Mouse (Mus musculus) small intestine, adult 2 months (tissue): ENCODE data around the gene Slf2.

ENCODE experiments used
- CTCF ChIP-seq: fragments of 200-500 bp; IDR thresholded peaks from 2 replicates; pipeline ENCODE4 v1.5.1; 2012; ENCODE audit warnings: low read depth, mild to moderate bottlenecking, control low read depth, inconsistent platforms, low read length, moderate library complexity, mixed read lengths; ENCODE audit not compliant: insufficient replicate concordance, insufficient read length; ENCODE audit errors: extremely low read depth
- POLR2A ChIP-seq: fragments of 200-500 bp; IDR thresholded peaks from 2 replicates; pipeline ENCODE4 v1.6.1; 2012; ENCODE audit warnings: low read depth, mild to moderate bottlenecking, control low read depth, inconsistent platforms, low read length, moderate library complexity

DNA sequence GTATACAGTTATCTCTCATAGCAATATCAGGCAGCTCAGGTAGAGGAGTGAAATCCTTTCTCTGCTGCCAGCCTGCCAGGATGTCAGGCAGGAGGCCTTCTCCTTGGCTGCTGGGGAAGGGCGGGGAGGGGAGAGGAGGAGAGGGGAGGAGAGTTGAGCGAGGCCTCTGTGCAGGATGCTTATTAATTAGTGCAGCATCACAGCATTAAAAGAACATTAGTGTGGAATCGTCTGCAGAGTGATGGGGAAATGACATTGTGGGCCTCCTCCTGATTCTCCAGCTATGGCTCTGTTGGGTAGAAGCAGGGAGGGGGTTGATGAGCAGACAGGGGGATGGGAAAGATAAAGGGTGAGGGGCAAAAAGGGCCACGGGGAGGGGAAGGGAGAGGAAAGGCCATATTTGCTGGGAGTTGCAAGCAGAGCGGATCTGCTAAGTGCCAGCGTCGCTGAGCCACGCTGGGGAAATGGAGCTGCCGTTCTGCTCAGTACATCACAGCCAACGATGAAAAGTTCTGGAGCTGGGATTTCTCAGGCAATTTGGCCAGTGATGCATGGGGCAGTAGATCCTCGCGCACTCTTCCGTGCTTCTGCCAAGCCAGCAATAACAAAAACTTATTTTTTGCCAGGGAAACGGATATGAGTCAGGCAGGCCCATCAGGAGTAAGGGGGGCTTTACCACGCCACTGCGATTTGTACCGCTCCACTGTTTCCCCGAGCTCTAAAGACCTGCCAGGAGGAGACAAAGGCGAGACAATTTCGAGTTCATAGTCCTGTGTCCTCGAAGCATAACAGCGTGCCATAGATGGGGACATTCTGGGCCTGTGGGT is 30.8 kb upstream of the Slf2 start:
- TF ChIP-seq CTCF, result no peak
- TF ChIP-seq POLR2A, result no peak
